Mouse (Mus musculus) Patski (cell line): ENCODE results near the gene Lrrc4. TPM values are rescaled to one million over a fixed set of nuclear protein-coding genes. Genes with fewer than 3 reads are reported as not detected.

ENCODE experiments used
- ATAC-seq: fragments of 100-300 bp; one replicate; pipeline ENCODE4 v1.8.0; 2021
- CTCF ChIA-PET: fragments of 350-600 bp; sonication (Branson Sonifier 250); formaldehyde crosslinking; loops from one replicate; lab custom pipeline; 2022; ENCODE audit warnings: inconsistent platforms; lab: Charles Lee
- POLR2A ChIA-PET: fragments of 350-600 bp; sonication (Branson Sonifier 250); formaldehyde crosslinking; loops from one replicate; lab custom pipeline; 2022; ENCODE audit warnings: antibody characterized with exemption, inconsistent platforms; lab: Charles Lee
- DNase-seq: peaks from one replicate; pipeline ENCODE4 v3.0.0-alpha.2; 2011; ENCODE audit warnings: low read depth, low spot score
- H3K27me3 ChIP-seq: fragments of 371-371 bp; one replicate; pipeline ENCODE4 v1.5.1; 2021
- CTCF ChIP-seq: fragments of 100-300 bp; IDR thresholded peaks from one replicate; pipeline ENCODE4 v1.5.1; 2021
- in situ Hi-C: fragments of 300-500 bp; cut with MboI; formaldehyde crosslinking; loops from 3 replicates; pipeline ENCODE4 v1.11.1; 2018; ENCODE audit warnings: low pct_unique_long_range_greater_than_20kb, mixed read lengths
- polyA plus RNA-seq: library from polyadenylated mRNA; unstranded; gene quantifications from one replicate; pipeline ENCODE4 v1.2.3, GENCODE M21; 2021

Gene Lrrc4
- polyA plus RNA-seq, 1 experiment from 2014 or later, result not detected

DNA sequence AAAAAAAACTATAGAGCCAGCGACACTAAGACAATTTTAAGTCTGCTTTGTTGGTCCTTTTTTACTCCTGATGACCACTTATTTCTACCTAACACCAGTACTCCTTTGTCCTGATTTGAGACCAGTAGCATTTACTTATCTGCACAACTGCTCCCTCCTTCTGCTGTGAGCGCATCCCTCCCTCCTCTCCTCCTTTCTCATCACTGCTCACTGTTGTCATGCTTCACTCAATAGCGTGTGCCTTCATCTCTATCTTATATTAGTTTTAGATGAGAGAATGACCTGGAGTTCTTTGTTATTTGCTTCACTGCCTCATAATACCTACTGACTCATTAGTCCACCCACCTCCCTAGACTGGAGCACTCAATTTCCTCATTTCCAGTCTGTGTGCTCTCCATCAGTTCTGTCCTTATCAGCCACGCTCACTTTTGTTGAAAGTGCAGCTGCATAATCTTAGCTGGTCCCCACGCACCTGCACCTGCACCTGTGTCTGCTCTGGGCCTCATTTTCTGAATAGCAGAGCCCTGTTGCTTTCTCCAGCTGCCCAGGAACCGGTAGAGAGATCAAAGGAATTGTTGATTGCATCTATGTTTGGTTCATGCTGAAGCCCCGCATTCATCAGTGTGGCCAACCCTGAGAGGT is 114.2 kb downstream of the Lrrc4 start:
- no peak for DNase-seq
- CTCF ChIA-PET, result no interaction called here
- no peak for ATAC-seq
- no peak for TF ChIP-seq CTCF
- POLR2A ChIA-PET, result no interaction called here
- in situ Hi-C loops, result no loop called here
- H3K27me3 ChIP-seq, result no peaks in the 10 kb centered on the region

DNA sequence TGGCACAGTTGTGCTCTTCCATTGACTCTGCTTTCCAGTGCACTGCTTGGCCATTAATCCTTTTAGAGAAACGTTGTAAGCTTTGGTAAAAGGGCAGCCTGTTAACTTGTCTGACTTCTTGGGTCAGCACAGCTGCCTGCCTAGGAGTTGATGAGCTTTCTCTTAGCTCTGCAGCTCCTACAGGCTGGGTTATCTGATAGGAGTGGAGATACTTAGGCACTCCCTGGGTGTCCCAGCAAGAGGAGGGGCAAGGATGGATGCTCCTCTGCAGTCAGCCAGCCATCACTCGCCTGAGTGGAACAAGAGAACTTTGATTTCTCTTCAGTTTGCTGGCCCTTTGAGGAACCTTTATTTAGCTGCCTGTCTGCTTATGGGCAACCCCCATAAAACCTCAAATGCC is 121.5 kb downstream of the Lrrc4 start:
- TF ChIP-seq CTCF, result no peak
- ChIA-PET CTCF (interaction anchor here (0.7 to 0.9 kb wide), 2 partner anchors 13 to 23 kb away, joined by 3 read pairs; no protein-coding TSS in a partner anchor), POLR2A (no interaction called here)
- in situ Hi-C loops, result no loop called here
- H3K27me3 ChIP-seq, result no peaks in the 10 kb centered on the region
- DNase-seq, result no peak
- no peak for ATAC-seq

DNA sequence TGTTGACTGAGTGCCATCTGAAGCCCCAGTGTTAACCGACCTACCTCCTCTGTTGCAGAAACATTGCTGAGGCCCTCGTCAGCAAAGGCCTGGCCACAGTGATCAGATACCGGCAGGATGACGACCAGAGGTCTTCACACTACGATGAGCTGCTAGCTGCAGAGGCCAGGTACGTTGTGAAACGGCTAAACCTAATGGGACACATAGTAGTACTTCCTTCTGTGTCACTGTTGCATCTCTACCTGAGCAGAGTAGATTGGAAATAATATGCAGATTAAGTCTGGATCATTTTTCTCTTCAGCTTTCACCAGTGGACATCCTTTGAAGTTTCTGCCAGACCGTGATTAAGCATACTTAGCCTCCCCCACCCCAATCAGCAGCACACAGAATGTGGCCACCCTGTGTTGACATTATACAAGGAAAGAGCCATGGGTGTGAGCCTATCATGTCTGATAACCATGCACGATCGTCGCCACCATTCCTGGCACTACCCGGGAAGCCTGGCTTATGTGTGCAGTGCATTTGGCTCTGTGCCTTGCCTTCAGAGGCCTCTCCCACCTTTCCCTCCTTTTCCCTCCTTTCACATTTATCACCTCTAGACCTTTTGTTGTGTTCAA is 124.5 kb downstream of the Lrrc4 start:
- TF ChIP-seq CTCF, result no peak
- ATAC-seq (no peak), DNase-seq (no peak)
- in situ Hi-C loops, result no loop called here
- H3K27me3 ChIP-seq, result no peaks in the 10 kb centered on the region
- CTCF ChIA-PET, result no interaction called here
- POLR2A ChIA-PET, result interaction anchor here (0.6 to 1.4 kb wide), 2 partner anchors 13 to 97 kb away, joined by 3 read pairs; no protein-coding TSS in a partner anchor

DNA sequence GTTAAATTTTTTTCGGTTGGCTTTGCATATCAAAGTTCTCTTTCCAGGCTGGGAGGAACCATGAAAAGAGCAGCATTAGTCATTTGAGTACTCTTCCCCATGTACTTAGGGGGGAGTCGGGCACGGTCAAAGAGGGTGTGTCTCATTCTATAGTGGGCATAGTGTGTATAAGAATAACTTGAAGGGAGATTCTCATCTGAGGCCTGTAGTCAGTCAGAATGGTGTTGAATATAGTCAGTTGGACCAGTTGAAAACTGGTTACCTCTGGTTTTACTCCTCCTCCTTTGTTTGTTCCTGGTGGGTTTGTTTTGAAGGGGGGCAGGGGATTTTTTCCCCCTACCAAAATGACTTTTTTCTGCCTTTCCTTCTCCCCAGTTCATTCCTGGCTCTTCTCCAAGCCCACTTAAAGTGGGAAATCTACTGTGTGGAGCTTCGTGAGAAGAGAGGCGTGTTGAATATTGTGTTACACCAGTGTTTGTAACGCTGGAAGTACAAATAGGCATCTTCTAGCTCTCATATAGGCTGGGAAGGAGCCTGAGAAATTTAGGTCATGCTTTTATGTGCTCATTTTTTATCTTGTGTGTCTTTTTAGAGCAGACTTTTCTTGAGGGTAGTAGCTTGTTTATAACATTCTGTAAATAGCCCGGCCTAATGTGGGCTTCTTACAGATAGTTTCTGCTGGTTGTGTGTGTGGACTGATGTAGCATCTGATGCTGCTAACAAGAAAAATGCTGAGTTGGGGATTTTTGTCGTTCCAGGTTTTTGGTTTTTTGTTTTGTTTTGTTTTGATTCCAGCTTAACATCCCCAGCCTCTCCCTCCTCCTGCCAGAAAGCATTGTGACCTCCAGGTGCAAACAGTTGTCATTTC is 125.2 kb downstream of the Lrrc4 start:
- H3K27me3 ChIP-seq, result no peaks in the 10 kb centered on the region
- ATAC-seq (no peak), DNase-seq (no peak)
- in situ Hi-C loops, result no loop called here
- POLR2A ChIA-PET, result interaction anchor here (0.6 kb wide), 1 partner anchor 96 kb away, joined by 3 read pairs; no protein-coding TSS in a partner anchor
- CTCF ChIA-PET, result interaction anchor here (0.8 kb wide), 1 partner anchor 135 kb away, joined by 3 read pairs; no protein-coding TSS in a partner anchor
- no peak for TF ChIP-seq CTCF

DNA sequence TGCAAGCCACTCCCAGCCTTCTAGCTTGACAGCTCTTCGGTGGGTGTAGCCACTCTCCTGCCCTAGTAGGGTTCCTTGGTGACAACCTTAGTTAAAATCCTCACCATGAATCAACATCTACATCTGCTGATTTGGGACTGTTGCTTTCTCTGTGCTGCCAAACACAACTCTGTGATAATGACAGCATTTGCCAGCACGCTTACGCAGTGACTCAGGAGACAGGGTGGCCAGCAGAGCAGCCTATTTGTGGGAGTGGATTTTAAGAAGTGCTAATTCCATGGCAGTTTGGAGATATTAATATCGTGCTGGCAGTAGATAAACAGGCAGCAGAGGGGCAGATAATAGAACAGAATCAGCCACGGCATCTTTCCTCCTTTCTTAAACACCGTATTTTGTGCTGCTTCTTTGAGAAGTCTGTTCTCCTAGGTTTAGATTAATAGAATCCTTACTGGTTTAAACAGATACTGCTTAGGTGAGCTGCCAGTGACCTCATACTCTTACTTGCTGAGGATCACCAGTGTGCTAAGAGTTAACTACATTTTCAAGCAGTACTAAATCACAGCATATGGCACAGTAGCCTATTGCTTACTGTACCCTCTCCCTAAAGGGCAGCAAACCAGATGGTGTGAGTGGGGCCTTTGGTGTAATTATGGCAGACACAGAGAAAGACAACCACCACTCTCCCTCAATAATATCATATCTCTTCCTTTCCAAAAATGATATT is 126.0 kb downstream of the Lrrc4 start:
- H3K27me3 ChIP-seq, result no peaks in the 10 kb centered on the region
- POLR2A ChIA-PET, result no interaction called here
- CTCF ChIA-PET, result interaction anchor here (0.8 kb wide), 1 partner anchor 134 kb away, joined by 3 read pairs; no protein-coding TSS in a partner anchor
- in situ Hi-C loops, result no loop called here
- no peak for TF ChIP-seq CTCF
- no peak for ATAC-seq
- no peak for DNase-seq

GRCm38 (mm10) chr6:28704612-28705011 is 126.9 kb downstream of the Lrrc4 start:
- DNase-seq (peak; percentile 7), ATAC-seq (peak; percentile 51)
- POLR2A ChIA-PET, result no interaction called here
- CTCF ChIA-PET, result interaction anchor here (1.4 kb wide), 1 partner anchor 12 kb away, joined by 3 read pairs; no protein-coding TSS in a partner anchor
- TF ChIP-seq CTCF, result no peak
- no peaks in the 10 kb centered on the region for H3K27me3 ChIP-seq
- in situ Hi-C loops, result no loop called here

- ChIA-PET CTCF (interaction anchor here (0.9 kb wide), 1 partner anchor 12 kb away, joined by 3 read pairs; no protein-coding TSS in a partner anchor), POLR2A (no interaction called here)
- no peaks in the 10 kb centered on the region for H3K27me3 ChIP-seq
- no peak for ATAC-seq
- TF ChIP-seq CTCF, result no peak
- in situ Hi-C loops, result no loop called here
- DNase-seq, result no peak
These were observed 134.3 kb downstream of the Lrrc4 start for GRCm38 (mm10) chr6:28697214-28697613.

DNA sequence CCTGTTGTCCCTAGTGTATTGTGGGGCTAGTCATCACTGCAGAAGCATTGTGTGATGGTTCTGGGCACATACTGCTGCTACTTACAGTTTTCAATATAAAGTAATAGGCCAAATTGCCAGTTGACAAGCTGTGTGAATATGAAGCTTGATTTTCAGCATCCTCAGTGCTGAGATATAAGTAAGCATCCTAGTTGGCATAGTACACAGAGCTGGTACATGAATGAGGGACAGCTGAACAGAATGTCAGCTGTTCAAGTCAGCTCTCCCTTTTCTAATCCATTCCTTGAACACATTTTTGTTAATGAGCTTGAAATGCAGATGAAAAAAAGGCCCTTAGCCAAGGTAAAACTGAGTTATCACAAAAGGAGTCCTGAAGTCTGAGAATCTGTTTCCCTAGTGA is 138.9 kb downstream of the Lrrc4 start:
- ATAC-seq (no peak), DNase-seq (no peak)
- ChIA-PET CTCF (no interaction called here), POLR2A (no interaction called here)
- in situ Hi-C loops, result no loop called here
- H3K27me3 ChIP-seq, result no peaks in the 10 kb centered on the region
- TF ChIP-seq CTCF, result no peak

GRCm38 (mm10) chr6:28687776-28688175 is 143.8 kb downstream of the Lrrc4 start:
- ChIA-PET CTCF (no interaction called here), POLR2A (no interaction called here)
- in situ Hi-C loops, result no loop called here
- ATAC-seq (no peak), DNase-seq (no peak)
- no peaks in the 10 kb centered on the region for H3K27me3 ChIP-seq
- TF ChIP-seq CTCF, result no peak

- no peak for ATAC-seq
- ChIA-PET CTCF (no interaction called here), POLR2A (no interaction called here)
- in situ Hi-C loops, result no loop called here
- DNase-seq, result no peak
- no peaks in the 10 kb centered on the region for H3K27me3 ChIP-seq
- TF ChIP-seq CTCF, result no peak
These were observed 145.8 kb downstream of the Lrrc4 start for GRCm38 (mm10) chr6:28685745-28686144.
